Mouse (Mus musculus): Measurements from ENCODE around the gene Ubtf. TPM values are rescaled to one million over a fixed set of nuclear protein-coding genes. Genes with fewer than 3 reads are reported as not detected.

Ubtf gene
- polyA plus RNA-seq, 1 experiment from 2014 or later, result 101 TPM

GRCm38 (mm10) chr11:102268520-102269244, 50.9 kb downstream of the Ubtf start, which contains the start of gene Asb16:
TSS of gene Asb16 (plus strand) at chr11:102268743.
- CTCF ChIA-PET, result interaction anchor here (0.6 to 3.8 kb wide), 3 partner anchors 20 to 39 kb away, joined by 3 to 15 read pairs (median 4); partner anchors contain the start of genes BC030867 and Hdac5
- no peak for TF ChIP-seq CTCF (IDR thresholded peaks at IDR 0.05)

GRCm38 (mm10) chr11:102267480-102267879, 52.1 kb downstream of the Ubtf start:
- ChIA-PET POLR2A (interaction anchor here (0.6 to 1.3 kb wide), 3 partner anchors 12 to 390 kb away, joined by 4 to 8 read pairs (median 7); no protein-coding TSS in a partner anchor), CTCF (interaction anchor here (1.4 to 3.8 kb wide), 6 partner anchors 8 to 198 kb away, joined by 3 to 15 read pairs (median 5); partner anchors contain the start of genes BC030867 and Hdac5)
- in situ Hi-C loops (cut with MboI; ENCODE audit: low pct_unique_long_range_greater_than_20kb), result no loop called here
- no peak for DNase-seq (ENCODE audit: low read depth, low spot score)
- ATAC-seq, result no peak
- peaks cover 1% of the 10 kb centered on the region for H3K27me3 ChIP-seq
- TF ChIP-seq CTCF (IDR thresholded peaks at IDR 0.05), result no peak

More at GRCm38 (mm10) chr11:102268520-102269244, 50.9 kb downstream of the Ubtf start, which contains the start of gene Asb16:
- H3K27me3 ChIP-seq, result peaks cover 8% of the 10 kb centered on the region
- POLR2A ChIA-PET, result interaction anchor here (0.5 to 0.6 kb wide), 2 partner anchors 18 to 85 kb away, joined by 3 to 4 read pairs; no protein-coding TSS in a partner anchor
- DNase-seq (ENCODE audit: low read depth, low spot score), result no peak
- in situ Hi-C loops (cut with MboI; ENCODE audit: low pct_unique_long_range_greater_than_20kb), result no loop called here
- ATAC-seq, result no peak

GRCm38 (mm10) chr11:102266631-102267355, 52.7 kb downstream of the Ubtf start:
- DNase-seq (ENCODE audit: low read depth, low spot score) (no peak), ATAC-seq (no peak)
- in situ Hi-C loops (cut with MboI; ENCODE audit: low pct_unique_long_range_greater_than_20kb), result no loop called here
- ChIA-PET CTCF (interaction anchor here (1.4 to 3.8 kb wide), 6 partner anchors 9 to 198 kb away, joined by 3 to 15 read pairs (median 5); partner anchors contain the start of genes BC030867 and Hdac5), POLR2A (interaction anchor here (0.6 to 1.3 kb wide), 3 partner anchors 13 to 391 kb away, joined by 4 to 8 read pairs (median 7); no protein-coding TSS in a partner anchor)
- no peak for TF ChIP-seq CTCF (IDR thresholded peaks at IDR 0.05)
- H3K27me3 ChIP-seq, result no peaks in the 10 kb centered on the region

GRCm38 (mm10) chr11:102265816-102266215, 53.7 kb downstream of the Ubtf start:
- no peak for TF ChIP-seq CTCF (IDR thresholded peaks at IDR 0.05)
- CTCF ChIA-PET, result interaction anchor here (2.5 to 3.8 kb wide), 2 partner anchors 9 to 18 kb away, joined by 10 to 15 read pairs; partner anchors contain the start of gene BC030867
- POLR2A ChIA-PET, result no interaction called here
- no peak for ATAC-seq
- no peak for DNase-seq (ENCODE audit: low read depth, low spot score)
- H3K27me3 ChIP-seq, result no peaks in the 10 kb centered on the region
- in situ Hi-C loops (cut with MboI; ENCODE audit: low pct_unique_long_range_greater_than_20kb), result no loop called here

GRCm38 (mm10) chr11:102263211-102263610, 56.3 kb downstream of the Ubtf start:
- CTCF ChIA-PET, result no interaction called here
- in situ Hi-C loops (cut with MboI; ENCODE audit: low pct_unique_long_range_greater_than_20kb), result no loop called here
- no peaks in the 10 kb centered on the region for H3K27me3 ChIP-seq
- DNase-seq (ENCODE audit: low read depth, low spot score) (no peak), ATAC-seq (no peak)
- no peak for TF ChIP-seq CTCF (IDR thresholded peaks at IDR 0.05)
- POLR2A ChIA-PET, result no interaction called here

- in situ Hi-C loops (cut with MboI; ENCODE audit: low pct_unique_long_range_greater_than_20kb), result no loop called here
Observed at GRCm38 (mm10) chr11:102258521-102258920, 61.0 kb downstream of the Ubtf start.

GRCm38 (mm10) chr11:102258095-102258494, 61.4 kb downstream of the Ubtf start:
- no peak for DNase-seq (ENCODE audit: low read depth, low spot score)

More at GRCm38 (mm10) chr11:102258521-102258920, 61.0 kb downstream of the Ubtf start:
- ATAC-seq (no peak), DNase-seq (ENCODE audit: low read depth, low spot score) (no peak)
- ChIA-PET CTCF (no interaction called here), POLR2A (interaction anchor here (0.6 kb wide), 1 partner anchor 203 kb away, joined by 4 read pairs; no protein-coding TSS in a partner anchor)
- peak; percentile 66 for TF ChIP-seq CTCF (IDR thresholded peaks at IDR 0.05)
- H3K27me3 ChIP-seq, result no peaks in the 10 kb centered on the region

GRCm38 (mm10) chr11:102257514-102257913, 62.0 kb downstream of the Ubtf start:
- no peak for ATAC-seq
- CTCF ChIA-PET, result interaction anchor here (1.1 to 3.2 kb wide), 4 partner anchors 9 to 28 kb away, joined by 3 to 10 read pairs (median 4); partner anchors contain the start of genes BC030867 and Hdac5
- H3K27me3 ChIP-seq, result no peaks in the 10 kb centered on the region
- in situ Hi-C loops (cut with MboI; ENCODE audit: low pct_unique_long_range_greater_than_20kb), result no loop called here
- POLR2A ChIA-PET, result no interaction called here
- DNase-seq (ENCODE audit: low read depth, low spot score), result no peak
- peak; percentile 58 for TF ChIP-seq CTCF (IDR thresholded peaks at IDR 0.05)

More at GRCm38 (mm10) chr11:102258095-102258494, 61.4 kb downstream of the Ubtf start:
- ChIA-PET CTCF (interaction anchor here (1.1 to 3.2 kb wide), 3 partner anchors 9 to 18 kb away, joined by 4 to 10 read pairs (median 4); partner anchors contain the start of gene BC030867), POLR2A (interaction anchor here (0.6 kb wide), 1 partner anchor 202 kb away, joined by 4 read pairs; no protein-coding TSS in a partner anchor)
- ATAC-seq, result no peak
- in situ Hi-C loops (cut with MboI; ENCODE audit: low pct_unique_long_range_greater_than_20kb), result no loop called here
- TF ChIP-seq CTCF (IDR thresholded peaks at IDR 0.05), result no peak
- no peaks in the 10 kb centered on the region for H3K27me3 ChIP-seq

Other genes starting within 250 kb of the Ubtf start
- gene Mpp2, start 231.2 kb downstream of the Ubtf start, polyA plus RNA-seq (2021), result 16.9 TPM
- gene Ppy, start 218.4 kb downstream of the Ubtf start, polyA plus RNA-seq (2021), result not detected
- not detected for gene Pyy, start 211.9 kb downstream of the Ubtf start, polyA plus RNA-seq (2021)
- not detected for gene Nags, start 174.2 kb downstream of the Ubtf start, polyA plus RNA-seq (2021)
- gene Tmem101, start 163.3 kb downstream of the Ubtf start, polyA plus RNA-seq (2021), result 30.3 TPM
- 45.0 TPM for gene Lsm12, start 134.4 kb downstream of the Ubtf start, polyA plus RNA-seq (2021)
- 110 TPM for gene G6pc3, start 130.1 kb downstream of the Ubtf start, polyA plus RNA-seq (2021)
- gene Hdac5, start 89.6 kb downstream of the Ubtf start, polyA plus RNA-seq (2021), result 63.8 TPM
- 6.8 TPM for gene BC030867, start 70.9 kb downstream of the Ubtf start, polyA plus RNA-seq (2021)
- 0.28 TPM for gene Asb16, start 51.0 kb downstream of the Ubtf start, polyA plus RNA-seq (2021)
- 60.5 TPM for gene Tmub2, start 34.8 kb downstream of the Ubtf start, polyA plus RNA-seq (2021)
- 53.4 TPM for gene Atxn7l3, start 23.1 kb downstream of the Ubtf start, polyA plus RNA-seq (2021)
- not detected for gene Slc4a1, start 46.5 kb upstream of the Ubtf start, polyA plus RNA-seq (2021)
- gene Rundc3a, start 73.7 kb upstream of the Ubtf start, polyA plus RNA-seq (2021), result 12.1 TPM
- gene Slc25a39, start 88.2 kb upstream of the Ubtf start, polyA plus RNA-seq (2021), result 388 TPM
- 491 TPM for gene Grn, start 110.6 kb upstream of the Ubtf start, polyA plus RNA-seq (2021)
- 13.1 TPM for gene Fam171a2, start 127.9 kb upstream of the Ubtf start, polyA plus RNA-seq (2021)
- gene Itga2b, start 150.4 kb upstream of the Ubtf start, polyA plus RNA-seq (2021), result 1.9 TPM
- 27.5 TPM for gene Gpatch8, start 236.7 kb upstream of the Ubtf start, polyA plus RNA-seq (2021)

All from Patski (cell line).